Comparison of ENCODE assay signal across 22 mouse cellular contexts in the genomic region with DNA sequence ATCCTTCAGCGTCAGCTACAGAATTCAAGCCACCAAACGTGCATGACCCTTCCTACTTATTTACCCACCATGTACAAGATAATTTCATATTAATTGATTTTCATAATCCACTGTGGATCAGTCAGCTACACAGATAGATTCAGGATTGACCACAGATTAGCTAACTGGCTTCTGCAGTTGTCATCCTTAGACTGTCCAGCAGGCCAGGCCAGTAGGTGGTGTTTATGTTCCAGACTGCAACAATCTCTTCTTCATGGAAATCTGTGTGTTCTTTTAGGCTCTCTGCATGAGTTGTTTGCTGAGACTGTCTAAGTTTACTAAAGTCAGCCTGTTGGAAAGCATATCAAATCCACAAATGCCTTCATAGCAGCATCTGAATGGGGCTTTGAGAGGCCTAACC.
A peak's percentile ranks its signal among the peaks of the same experiment; 100 is the strongest.
DNase-seq lines count a peak whose midpoint lies in the region; ATAC-seq and TF ChIP-seq lines count a peak whose summit lies in the region.
"Had no signal": no experiment of that assay in that cellular context is flagged by ENCODE, and none has a peak within 500 bp of the region (broad histone marks: within the 10 kb centered on the region; RNA-seq: fewer than 3 reads in every experiment).

No protein-coding gene starts in this region.

- WGBS in intestine, postnatal 0 days = 82% methylated on average over 2 of the region's 2 CpGs
- 87% methylated on average over 2 of the region's 2 CpGs for WGBS in intestine, embryonic 15.5 days
- WGBS in stomach, embryonic 16.5 days = 72% methylated on average over 2 of the region's 2 CpGs

- no peak overlapping the region for H3K9ac ChIP-seq in intestine, postnatal 0 days (ENCODE audit: low read depth, low read length)
- H3K9ac ChIP-seq in intestine, embryonic 15.5 days = no peak overlapping the region
- no peak overlapping the region for H3K9ac ChIP-seq in stomach, embryonic 16.5 days (ENCODE audit: low read length)
- H3K9ac ChIP-seq: forebrain, embryonic 13.5 days; hindbrain, embryonic 14.5 days had no signal

- H3K4me3 ChIP-seq in intestine, postnatal 0 days (ENCODE audit: low read depth, low read length) = no peak overlapping the region
- H3K4me3 ChIP-seq in intestine, embryonic 15.5 days (replicated peaks) = no peak overlapping the region
- H3K4me3 ChIP-seq in stomach, embryonic 16.5 days (replicated peaks; ENCODE audit: low read length) = no peak overlapping the region
- H3K4me3 ChIP-seq: forebrain, embryonic 10.5 days; forebrain, embryonic 13.5 days; hindbrain, embryonic 10.5 days had no signal

- no peak overlapping the region for H3K4me2 ChIP-seq in intestine, postnatal 0 days (replicated peaks; ENCODE audit: low read depth)
- H3K4me2 ChIP-seq in intestine, embryonic 15.5 days (replicated peaks) = no peak overlapping the region
- H3K4me2 ChIP-seq in stomach, embryonic 16.5 days (ENCODE audit: low read depth, low read length) = no peak overlapping the region
- H3K4me2 ChIP-seq: forebrain, embryonic 13.5 days; heart, embryonic 11.5 days; hindbrain, embryonic 14.5 days had no signal

- no peaks in the 10 kb centered on the region for H3K9me3 ChIP-seq in intestine, postnatal 0 days (ENCODE audit: control insufficient read depth)
- no peaks in the 10 kb centered on the region for H3K9me3 ChIP-seq in intestine, embryonic 15.5 days
- H3K9me3 ChIP-seq in stomach, embryonic 16.5 days (replicated peaks; ENCODE audit: control insufficient read depth, low read length) = no peaks in the 10 kb centered on the region
- H3K9me3 ChIP-seq: forebrain, embryonic 10.5 days; forebrain, embryonic 13.5 days; hindbrain, embryonic 10.5 days had no signal

- no peak for ATAC-seq in intestine, postnatal 0 days
- no peak for ATAC-seq in intestine, embryonic 15.5 days
- ATAC-seq in stomach, embryonic 16.5 days (ENCODE audit: insufficient read depth, low FRiP score) = peak; percentile 71
- ATAC-seq: CD4-positive, CD25-positive, alpha-beta regulatory T cell, adult 4 months; forebrain, embryonic 13.5 days; forebrain, embryonic 16.5 days had no signal

- peak; percentile 12 for DNase-seq in retina, postnatal 1 day
- no peak for DNase-seq in retina, embryonic 14.5 days (ENCODE audit: low spot score)
- DNase-seq in kidney, postnatal 4 days = no peak
- DNase-seq: adrenal gland, adult 8-10 months; adrenal gland, postnatal 25 days; cerebellum, adult 11-12 months; cerebellum, adult 8-10 months; cerebellum, postnatal 10 days; cerebellum, postnatal 36 days; embryo, embryonic 11 days; gastrocnemius, postnatal 10 days; gastrocnemius, postnatal 36 days had no signal

- H3K4me1 ChIP-seq in intestine, postnatal 0 days (replicated peaks; ENCODE audit: control insufficient read depth, insufficient read depth, low read length) = no peaks in the 10 kb centered on the region
- no peaks in the 10 kb centered on the region for H3K4me1 ChIP-seq in intestine, embryonic 15.5 days (replicated peaks)
- no peaks in the 10 kb centered on the region for H3K4me1 ChIP-seq in stomach, embryonic 16.5 days (ENCODE audit: control insufficient read depth, insufficient read depth, low read length)
- H3K4me1 ChIP-seq: forebrain, embryonic 10.5 days; forebrain, embryonic 13.5 days; hindbrain, embryonic 10.5 days had no signal

- H3K27me3 ChIP-seq in intestine, postnatal 0 days (replicated peaks; ENCODE audit: control insufficient read depth, insufficient read depth, low read length) = no peaks in the 10 kb centered on the region
- no peaks in the 10 kb centered on the region for H3K27me3 ChIP-seq in intestine, embryonic 15.5 days (replicated peaks)
- no peaks in the 10 kb centered on the region for H3K27me3 ChIP-seq in stomach, embryonic 16.5 days (ENCODE audit: control insufficient read depth, insufficient read depth, low read length)
- H3K27me3 ChIP-seq: forebrain, embryonic 13.5 days had no signal

- peak; percentile 34; the same call in 1 of the 2 replicates for TF ChIP-seq CTCF in intestine, postnatal 0 days (IDR thresholded peaks at IDR 0.05; ENCODE audit: low read depth)

- H3K27ac ChIP-seq in intestine, postnatal 0 days (ENCODE audit: low read depth, low read length) = no peak overlapping the region
- H3K27ac ChIP-seq in intestine, embryonic 15.5 days = no peak overlapping the region
- H3K27ac ChIP-seq in stomach, embryonic 16.5 days (ENCODE audit: low read length) = peak overlapping the region; percentile 2; the same call in 1 of the 2 replicates
- H3K27ac ChIP-seq: forebrain, embryonic 10.5 days; forebrain, embryonic 13.5 days; hindbrain, embryonic 10.5 days; hindbrain, embryonic 14.5 days had no signal

- no peaks in the 10 kb centered on the region for H3K36me3 ChIP-seq in intestine, postnatal 0 days (ENCODE audit: control insufficient read depth, insufficient read depth)
- no peaks in the 10 kb centered on the region for H3K36me3 ChIP-seq in intestine, embryonic 15.5 days
- H3K36me3 ChIP-seq in stomach, embryonic 16.5 days (ENCODE audit: control insufficient read depth, insufficient read depth, low read length) = no peaks in the 10 kb centered on the region
- H3K36me3 ChIP-seq: forebrain, embryonic 10.5 days; hindbrain, embryonic 10.5 days had no signal
